Mouse (Mus musculus): ENCODE results near the gene Lrp8. TPM values are rescaled to one million over a fixed set of nuclear protein-coding genes. Genes with fewer than 3 reads are reported as not detected.

The Lrp8 gene
- total RNA-seq, 2 experiments from 2014 or later, result 93.2 to 123 TPM

- TF ChIP-seq CTCF (IDR thresholded peaks at IDR 0.05), result no peak
- Histone ChIP-seq H3K27ac (peak overlapping the region; percentile 8; the same call in 1 of the 2 replicates), H3K4me3 (no peak overlapping the region)
- DNase-seq (ENCODE audit: extremely low spot score in 1 of 2, low spot score in 2 of 2), result no peak
- intact Hi-C loops (cut with DNase I), result no loop called here
Measured at GRCm38 (mm10) chr4:107830821-107831221, 28.8 kb downstream of the Lrp8 start.

GRCm38 (mm10) chr4:107831678-107832077 lies 29.6 kb downstream of the Lrp8 start:
- Histone ChIP-seq H3K27ac (no peak overlapping the region), H3K4me3 (no peak overlapping the region)
- no peak for TF ChIP-seq CTCF (IDR thresholded peaks at IDR 0.05)
- DNase-seq (ENCODE audit: extremely low spot score in 1 of 2, low spot score in 2 of 2), result no peak
- intact Hi-C loops (cut with DNase I), result no loop called here

- Histone ChIP-seq H3K27ac (no peak overlapping the region), H3K4me3 (no peak overlapping the region)
- TF ChIP-seq CTCF (IDR thresholded peaks at IDR 0.05), result no peak
- intact Hi-C loops (cut with DNase I), result no loop called here
- DNase-seq (ENCODE audit: extremely low spot score in 1 of 2, low spot score in 2 of 2), result no peak
Measured at GRCm38 (mm10) chr4:107833525-107833924, 31.5 kb downstream of the Lrp8 start.

DNA sequence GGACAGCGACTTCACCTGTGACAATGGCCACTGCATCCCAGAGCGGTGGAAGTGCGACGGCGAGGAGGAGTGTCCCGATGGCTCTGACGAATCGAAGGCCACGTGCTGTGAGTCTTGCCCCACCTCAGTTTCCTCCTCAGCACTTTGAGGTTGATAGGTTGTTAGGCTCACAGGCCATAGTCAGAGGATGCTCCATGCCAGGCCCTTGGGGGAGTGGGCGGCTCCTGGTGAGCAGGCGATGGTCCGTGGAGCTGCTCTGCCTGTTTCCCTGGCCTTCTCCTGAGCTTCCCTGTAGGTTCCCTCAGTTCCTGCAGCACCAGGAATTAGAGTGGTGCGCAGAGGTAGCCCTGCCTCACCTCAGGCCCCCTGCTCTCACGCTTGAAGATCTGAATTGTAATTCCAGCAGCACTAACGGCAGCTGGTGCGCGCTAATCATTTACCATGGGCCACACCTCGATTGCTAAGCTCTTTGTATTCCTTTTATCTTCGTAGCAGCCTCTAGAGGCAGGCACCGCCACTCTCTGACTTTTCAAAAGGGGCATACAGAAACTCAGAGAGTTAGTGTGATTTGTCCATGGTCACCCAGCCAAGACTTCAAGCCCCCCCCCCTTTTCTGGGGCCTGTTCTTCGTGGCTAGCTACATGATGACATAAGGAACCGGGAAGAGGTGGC lies 32.7 kb downstream of the Lrp8 start:
- H3K27ac ChIP-seq, result no peak overlapping the region
- TF ChIP-seq CTCF (IDR thresholded peaks at IDR 0.05), result no peak
- intact Hi-C loops (cut with DNase I), result no loop called here

DNA sequence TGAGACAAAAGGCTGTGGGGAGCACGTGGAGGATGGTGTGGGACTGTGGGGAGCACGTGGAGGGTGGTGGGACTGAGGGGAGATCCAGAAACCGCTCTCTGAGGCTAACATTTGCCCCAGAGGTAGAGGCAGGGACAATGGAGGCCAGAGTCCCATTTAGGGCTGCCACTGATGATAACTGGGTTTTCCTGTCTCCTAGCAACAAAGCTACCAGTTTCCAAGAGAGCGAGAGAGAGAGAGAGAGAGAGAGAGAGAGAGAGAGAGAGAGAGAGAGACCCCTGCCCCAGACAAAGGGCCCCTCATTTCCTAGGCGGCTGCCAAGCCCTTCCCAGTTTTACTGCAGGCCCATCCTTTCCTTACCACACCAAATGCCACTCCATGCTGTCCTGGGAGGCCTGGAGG lies 33.4 kb downstream of the Lrp8 start:
- DNase-seq (ENCODE audit: extremely low spot score in 1 of 2, low spot score in 2 of 2), result no peak
- intact Hi-C loops (cut with DNase I), result no loop called here
- TF ChIP-seq CTCF (IDR thresholded peaks at IDR 0.05), result no peak
- Histone ChIP-seq H3K4me3 (no peak overlapping the region), H3K27ac (no peak overlapping the region; the same call in 1 of the 2 replicates)

More for the DNA sequence above, 32.7 kb downstream of the Lrp8 start:
- no peak for DNase-seq (ENCODE audit: extremely low spot score in 1 of 2, low spot score in 2 of 2)
- no peak overlapping the region for H3K4me3 ChIP-seq

DNA sequence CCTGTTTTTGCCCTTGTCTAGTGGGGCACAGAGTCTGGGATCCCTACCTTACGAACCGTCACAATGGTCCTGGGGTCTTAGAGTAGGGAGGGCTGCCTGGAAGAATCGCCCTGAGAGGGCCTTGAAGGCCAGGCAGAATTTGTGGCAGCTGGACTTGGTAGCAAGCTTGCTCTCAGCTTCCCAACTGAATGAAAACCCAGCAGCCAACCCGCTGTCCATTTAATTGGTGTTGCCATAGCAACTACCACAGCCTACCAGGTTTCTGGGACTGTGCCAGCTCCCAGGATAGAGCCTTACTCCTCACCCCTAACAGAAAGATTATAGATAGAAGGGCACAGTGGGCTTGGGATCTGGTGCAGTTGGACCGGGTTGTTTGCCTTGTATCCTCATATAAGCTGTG lies 34.7 kb downstream of the Lrp8 start:
- no peak overlapping the region for H3K27ac ChIP-seq
- no peak for TF ChIP-seq CTCF (IDR thresholded peaks at IDR 0.05)
- DNase-seq (ENCODE audit: extremely low spot score in 1 of 2, low spot score in 2 of 2), result peak; percentile 66 to 70
- intact Hi-C loops (cut with DNase I), result no loop called here
- no peak overlapping the region for H3K4me3 ChIP-seq

DNA sequence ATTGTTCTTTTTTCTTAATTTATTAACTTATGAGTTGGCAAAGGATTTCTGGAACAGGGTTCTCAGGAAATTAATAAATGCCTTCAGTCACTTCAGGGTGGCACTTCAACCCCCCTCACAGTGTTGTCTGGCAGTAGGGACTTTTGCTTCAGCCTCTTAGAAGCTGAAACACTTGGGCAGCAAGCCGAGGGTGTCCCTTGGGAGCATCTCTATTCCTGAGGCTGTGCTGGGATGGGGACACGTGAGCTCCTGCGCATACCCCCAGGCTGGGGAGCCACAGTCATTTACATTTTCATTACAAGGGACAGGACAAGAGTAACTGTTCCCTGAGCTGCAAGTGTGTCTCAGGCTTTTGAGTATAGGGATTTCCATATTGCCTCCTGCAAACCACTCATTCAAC lies 35.8 kb downstream of the Lrp8 start:
- Histone ChIP-seq H3K4me3 (no peak overlapping the region), H3K27ac (no peak overlapping the region)
- no peak for TF ChIP-seq CTCF (IDR thresholded peaks at IDR 0.05)
- intact Hi-C loops (cut with DNase I), result no loop called here
- no peak for DNase-seq (ENCODE audit: extremely low spot score in 1 of 2, low spot score in 2 of 2)

GRCm38 (mm10) chr4:107843687-107844086 lies 41.6 kb downstream of the Lrp8 start:
- TF ChIP-seq CTCF (IDR thresholded peaks at IDR 0.05), result no peak
- DNase-seq (ENCODE audit: extremely low spot score in 1 of 2, low spot score in 2 of 2), result no peak
- intact Hi-C loops (cut with DNase I), result loop anchor here (2.0 kb wide), 1 partner anchor 41 kb away; the partner anchor contains the start of gene Lrp8
- H3K4me3 ChIP-seq, result no peak overlapping the region
- H3K27ac ChIP-seq, result no peak overlapping the region

DNA sequence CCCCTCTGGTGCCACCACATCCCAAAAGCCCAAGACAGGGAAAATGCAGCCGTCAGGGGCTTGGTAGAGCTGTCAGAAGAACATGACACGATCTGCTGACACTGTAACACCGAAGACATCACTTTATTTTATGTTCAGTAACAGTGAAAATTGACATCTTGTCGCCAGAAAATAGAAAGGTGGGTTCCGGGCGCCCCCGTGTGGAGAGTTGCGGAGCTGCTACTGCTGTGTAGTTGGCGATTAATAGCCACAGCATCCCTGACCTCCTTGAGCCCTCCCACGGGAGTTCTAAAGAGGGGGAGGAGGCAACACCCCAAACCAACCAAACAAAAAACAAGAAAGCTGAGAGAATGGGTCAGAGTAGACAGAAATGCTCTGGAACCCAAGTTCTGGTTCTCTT lies 42.9 kb downstream of the Lrp8 start:
- Histone ChIP-seq H3K27ac (no peak overlapping the region), H3K4me3 (no peak overlapping the region)
- DNase-seq (ENCODE audit: extremely low spot score in 1 of 2, low spot score in 2 of 2), result peak; percentile 69 to 80
- TF ChIP-seq CTCF (IDR thresholded peaks at IDR 0.05), result peak; percentile 96
- intact Hi-C loops (cut with DNase I), result loop anchor here (1.0 to 5.0 kb wide), 3 partner anchors 42 to 233 kb away; partner anchors contain the start of gene Lrp8

GRCm38 (mm10) chr4:107846795-107847194 lies 44.7 kb downstream of the Lrp8 start:
- intact Hi-C loops (cut with DNase I), result loop anchor here (5.0 kb wide), 1 partner anchor 234 kb away; no protein-coding TSS in a partner anchor
- H3K27ac ChIP-seq, result no peak overlapping the region
- DNase-seq (ENCODE audit: extremely low spot score in 1 of 2, low spot score in 2 of 2), result no peak
- H3K4me3 ChIP-seq, result no peak overlapping the region
- no peak for TF ChIP-seq CTCF (IDR thresholded peaks at IDR 0.05)

DNA sequence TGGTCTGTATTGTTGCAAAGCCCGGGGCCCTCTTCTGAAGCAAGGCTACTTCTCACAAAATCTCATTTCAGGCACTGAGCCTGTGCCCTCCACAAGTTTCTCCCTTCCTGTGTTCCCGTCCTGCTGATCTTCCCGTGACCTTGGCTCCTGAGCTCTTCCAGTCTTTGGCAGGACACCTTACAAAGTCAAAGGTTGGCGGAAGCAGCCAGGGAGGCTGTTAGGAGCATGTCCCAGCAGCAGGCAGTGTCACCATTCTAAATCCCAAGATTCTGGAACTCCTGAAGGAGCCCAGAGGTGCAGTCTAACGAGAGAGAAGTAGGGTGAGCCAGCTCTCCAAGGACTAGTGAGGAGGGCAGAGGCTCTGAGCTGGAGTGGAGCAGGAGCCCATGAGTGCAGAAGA lies 46.5 kb downstream of the Lrp8 start:
- no peak for DNase-seq (ENCODE audit: extremely low spot score in 1 of 2, low spot score in 2 of 2)
- H3K4me3 ChIP-seq, result no peak overlapping the region
- no peak for TF ChIP-seq CTCF (IDR thresholded peaks at IDR 0.05)
- no peak overlapping the region for H3K27ac ChIP-seq
- intact Hi-C loops (cut with DNase I), result loop anchor here (5.0 kb wide), 1 partner anchor 236 kb away; no protein-coding TSS in a partner anchor

DNA sequence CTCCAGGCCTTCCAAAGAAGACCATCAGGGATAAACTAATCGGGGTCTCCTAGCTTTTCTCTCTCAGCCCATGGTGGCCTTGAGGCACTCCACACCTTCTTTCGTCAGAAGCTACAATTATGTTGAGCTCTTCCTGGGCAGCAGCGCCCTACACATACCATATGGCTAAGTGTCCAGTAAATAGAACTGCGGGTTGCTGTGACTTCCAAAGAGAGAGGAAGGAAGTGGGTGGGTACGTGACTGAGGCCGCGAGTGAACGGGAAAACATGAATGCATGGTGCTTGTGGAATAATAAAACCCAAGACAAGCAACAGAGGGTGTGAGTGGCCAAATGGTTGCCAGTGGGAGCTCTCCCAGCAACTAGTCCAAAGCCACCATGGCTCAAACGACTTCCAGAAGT lies 47.6 kb downstream of the Lrp8 start:
- no peak for TF ChIP-seq CTCF (IDR thresholded peaks at IDR 0.05)
- H3K4me3 ChIP-seq, result no peak overlapping the region
- intact Hi-C loops (cut with DNase I), result loop anchor here (5.0 kb wide), 1 partner anchor 237 kb away; no protein-coding TSS in a partner anchor
- DNase-seq (ENCODE audit: extremely low spot score in 1 of 2, low spot score in 2 of 2), result no peak
- H3K27ac ChIP-seq, result no peak overlapping the region

DNA sequence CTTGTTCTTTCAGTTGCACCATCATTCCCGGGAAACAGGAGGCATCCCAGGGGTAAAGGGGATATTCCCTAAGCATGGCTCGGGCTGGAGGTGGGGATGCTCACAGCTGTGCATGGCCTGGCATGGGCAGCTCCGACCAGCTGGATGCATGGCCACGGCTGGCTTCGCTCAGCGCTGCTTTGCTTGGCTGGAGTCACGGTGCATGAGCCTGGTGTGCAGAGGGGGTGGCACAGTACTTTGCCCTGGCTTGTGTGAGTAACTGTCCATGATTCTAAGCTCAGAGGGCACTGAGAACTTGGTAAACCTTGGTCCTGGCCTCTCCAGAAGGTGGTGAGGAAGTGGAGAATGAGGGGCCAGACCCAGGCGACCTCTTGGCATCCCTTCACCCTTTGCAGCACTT lies 48.0 kb downstream of the Lrp8 start:
- Histone ChIP-seq H3K27ac (no peak overlapping the region), H3K4me3 (no peak overlapping the region)
- DNase-seq (ENCODE audit: extremely low spot score in 1 of 2, low spot score in 2 of 2), result no peak
- no peak for TF ChIP-seq CTCF (IDR thresholded peaks at IDR 0.05)
- intact Hi-C loops (cut with DNase I), result no loop called here

Measured in left cerebral cortex, adult 2 months (tissue).